Mouse (Mus musculus) kidney, adult 2 months (tissue): ENCODE data around the gene Gm3424. TPM values are rescaled to one million over a fixed set of nuclear protein-coding genes. Genes with fewer than 3 reads are reported as not detected.
"Not testable (repeated sequence)": the region's sequence is repeated elsewhere in the genome, so short reads cannot be mapped to it uniquely, and the experiment has no call there.

ENCODE experiments used
- DNase-seq: peaks from one replicate; pipeline ENCODE4 v3.0.0; 2021
- H3K27ac ChIP-seq: fragments of 200-500 bp; 2 replicates; pipeline ENCODE4 v1.5.1; 2012; ENCODE audit warnings: low read depth, low read length, control low read depth, inconsistent platforms; ENCODE audit not compliant: insufficient read depth
- H3K27me3 ChIP-seq: fragments of 200-500 bp; replicated peaks from 2 replicates; pipeline ENCODE4 v1.6.1; 2012; ENCODE audit warnings: mild to moderate bottlenecking, moderate library complexity, low read length, inconsistent platforms; ENCODE audit not compliant: control insufficient read depth, insufficient read depth
- H3K36me3 ChIP-seq: fragments of 200-500 bp; 2 replicates; pipeline ENCODE4 v1.6.1; 2012; ENCODE audit warnings: mild to moderate bottlenecking, moderate library complexity, low read length, inconsistent platforms; ENCODE audit not compliant: control insufficient read depth, insufficient read depth
- H3K4me1 ChIP-seq: fragments of 200-500 bp; 2 replicates; pipeline ENCODE4 v1.6.1; 2011; ENCODE audit warnings: low read length; ENCODE audit not compliant: control insufficient read depth, insufficient read depth
- H3K4me3 ChIP-seq: fragments of 200-500 bp; 2 replicates; pipeline ENCODE4 v1.5.1; 2011; ENCODE audit warnings: mild to moderate bottlenecking, low read depth, low read length, control low read depth; ENCODE audit not compliant: insufficient read depth
- CTCF ChIP-seq: fragments of 200-500 bp; conservative IDR thresholded peaks from 2 replicates; pipeline ENCODE4 v1.5.1; 2011; ENCODE audit warnings: low read depth, mild to moderate bottlenecking, control low read depth, low read length, moderate library complexity, mixed read lengths; ENCODE audit not compliant: insufficient read depth, insufficient read length
- WGBS: fragments of 180-500 bp; shearing (Covaris S2); methylation state at CpG from one replicate; pipeline ENCODE4 v1.1.7; 2018; 5-methylcytosine and 5-hydroxymethylcytosine counted together
- polyA plus RNA-seq: library from polyadenylated mRNA; depleted of rRNA; stranded (reverse); fragments of >200 nt; gene quantifications from 2 replicates; pipeline ENCODE4 v1.2.3, GENCODE M21; 2012; rRNA removed

Gene Gm3424
- not detected in 2 replicates for polyA plus RNA-seq

DNA sequence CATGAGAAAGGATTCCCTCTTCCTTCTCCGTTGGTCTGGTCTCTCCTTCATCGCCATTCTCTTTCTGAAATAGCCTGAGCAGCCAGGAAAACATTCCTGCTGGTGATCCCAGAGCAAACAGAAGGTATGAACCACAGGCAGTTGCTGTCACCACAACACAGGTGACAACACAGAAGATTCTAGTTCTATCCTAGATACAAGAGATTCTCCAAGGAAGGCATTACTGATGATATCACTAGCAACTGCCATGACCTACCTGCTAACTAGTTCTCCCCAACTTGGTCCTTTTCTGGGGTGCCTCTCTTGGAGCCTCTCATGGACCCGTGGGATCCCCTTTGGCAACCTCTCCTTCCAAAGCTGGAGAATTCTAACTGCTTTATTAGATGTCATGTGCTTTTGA is at the start of gene Gm3424:
Gene Gm3424, minus strand, starts transcription at position 101 of the 400 bp plus-strand sequence.
- H3K4me1 ChIP-seq, H3K27ac ChIP-seq, H3K4me3 ChIP-seq, DNase-seq, H3K36me3 ChIP-seq, H3K27me3 ChIP-seq: not testable (repeated sequence)
- WGBS, result no CpG with 5 or more reads among the region's 3 CpGs

DNA sequence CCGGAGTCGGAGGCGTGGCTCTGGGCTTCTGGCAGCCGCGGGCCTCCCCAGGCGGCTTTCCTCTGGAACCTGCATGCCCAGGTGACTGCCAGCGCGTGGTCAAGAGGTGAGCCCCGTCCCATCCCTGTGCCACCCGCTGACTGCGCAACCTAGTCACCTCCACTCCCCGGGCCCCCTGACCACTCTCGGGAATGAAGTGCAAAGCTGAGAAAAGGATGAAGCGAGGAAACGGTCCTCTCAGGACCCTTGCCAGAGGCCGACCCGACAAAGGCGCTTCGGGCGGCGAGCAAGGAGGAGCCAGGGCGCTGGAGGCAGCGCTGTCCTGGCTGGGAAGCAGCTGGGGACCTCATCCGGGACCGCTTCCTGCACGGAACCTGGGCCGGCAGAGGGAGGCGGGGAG is 49.7 kb upstream of the Gm3424 start:
- not testable (repeated sequence) for H3K27ac ChIP-seq, H3K36me3 ChIP-seq, H3K27me3 ChIP-seq, H3K4me1 ChIP-seq
- 1% methylated on average over 28 of the region's 28 CpGs for WGBS
- peak overlapping the region; percentile 41; the same call in 1 of the 2 replicates for H3K4me3 ChIP-seq
- DNase-seq, result peak; percentile 27

DNA sequence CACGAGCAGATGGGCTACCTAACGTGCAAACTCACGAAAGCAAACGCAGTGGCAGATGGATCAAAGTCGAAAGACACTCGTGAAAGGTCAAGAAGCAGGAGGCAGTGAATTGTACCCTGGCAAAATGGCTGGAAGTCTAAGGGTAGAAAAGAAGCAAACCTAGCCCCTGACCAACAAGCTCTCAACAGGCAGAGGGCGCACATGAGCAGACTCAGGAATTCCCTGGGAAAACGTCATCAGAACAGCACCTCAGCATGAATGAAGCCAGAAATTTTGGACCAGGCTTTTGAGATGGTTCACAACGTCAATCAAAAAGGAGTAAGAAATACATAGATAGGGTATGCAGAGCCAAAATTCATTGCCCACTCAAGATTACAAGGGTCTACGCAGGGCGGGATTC is 49.0 kb upstream of the Gm3424 start:
- peak; percentile 23 for DNase-seq
- H3K36me3 ChIP-seq, H3K4me3 ChIP-seq, H3K27ac ChIP-seq, H3K4me1 ChIP-seq, H3K27me3 ChIP-seq: not testable (repeated sequence)
- WGBS, result 8% methylated on average over 7 of the region's 11 CpGs
- peak; percentile 45; the same call in 1 of the 2 replicates for TF ChIP-seq CTCF

DNA sequence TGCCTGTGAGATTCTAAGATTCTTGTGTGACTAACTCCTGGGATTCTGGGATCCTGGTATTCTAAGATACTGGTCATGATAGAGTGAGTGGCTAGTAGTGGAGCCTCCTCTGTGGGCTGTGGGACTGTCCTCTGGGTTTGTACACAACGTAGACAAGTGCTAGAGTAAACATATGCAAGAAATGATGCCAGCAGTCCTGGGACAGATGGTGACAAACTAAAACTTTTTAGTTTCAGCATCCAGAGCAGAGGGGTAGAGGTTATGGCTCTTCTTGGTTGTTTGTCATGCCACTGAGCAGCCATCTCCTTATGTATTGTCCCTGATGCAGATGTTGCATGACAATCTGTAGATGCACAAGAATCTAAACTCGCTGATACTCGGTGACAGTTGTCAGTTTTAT is 25.8 kb upstream of the Gm3424 start:
- not testable (repeated sequence) for H3K36me3 ChIP-seq, H3K27ac ChIP-seq, H3K4me3 ChIP-seq, H3K27me3 ChIP-seq, H3K4me1 ChIP-seq
- WGBS, result 85% methylated on average over 3 of the region's 3 CpGs
- DNase-seq, result peak; percentile 1

DNA sequence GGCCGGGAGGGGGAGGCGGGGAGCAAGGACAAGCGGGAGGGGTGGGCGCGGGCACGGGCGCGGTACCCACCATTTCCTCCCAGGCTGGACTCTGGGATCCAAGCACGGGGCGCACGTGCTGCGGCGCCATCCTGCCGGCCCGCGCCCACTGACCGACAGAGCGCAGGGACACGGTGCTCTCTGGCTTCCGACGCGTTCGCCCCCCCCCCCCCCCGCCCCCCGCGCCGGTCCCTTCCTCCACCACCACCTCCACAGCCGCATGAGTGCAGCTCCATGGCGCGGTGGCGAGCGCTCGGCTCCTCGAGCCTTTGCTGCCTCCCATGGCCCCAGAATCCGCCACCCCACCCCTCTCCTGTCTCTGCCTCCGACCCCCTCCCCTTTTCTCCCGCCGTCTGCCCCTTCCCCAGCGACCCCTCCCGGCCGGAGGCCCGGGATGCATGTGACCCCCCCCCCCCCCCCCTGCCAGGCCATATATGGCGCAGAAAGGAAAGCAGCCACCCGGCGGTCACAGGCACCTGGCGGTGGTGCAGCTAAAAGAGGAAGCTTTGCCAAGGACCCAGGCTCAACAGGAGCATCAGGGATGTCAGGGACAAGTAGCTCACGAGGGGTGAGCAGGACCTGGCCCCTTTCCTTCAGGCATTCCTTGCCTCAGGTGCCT is 17.3 kb downstream of the Gm3424 start:
- not testable (repeated sequence) for H3K36me3 ChIP-seq, H3K27ac ChIP-seq, H3K4me1 ChIP-seq, H3K4me3 ChIP-seq, DNase-seq, H3K27me3 ChIP-seq
- WGBS, result no CpG with 5 or more reads among the region's 47 CpGs

DNA sequence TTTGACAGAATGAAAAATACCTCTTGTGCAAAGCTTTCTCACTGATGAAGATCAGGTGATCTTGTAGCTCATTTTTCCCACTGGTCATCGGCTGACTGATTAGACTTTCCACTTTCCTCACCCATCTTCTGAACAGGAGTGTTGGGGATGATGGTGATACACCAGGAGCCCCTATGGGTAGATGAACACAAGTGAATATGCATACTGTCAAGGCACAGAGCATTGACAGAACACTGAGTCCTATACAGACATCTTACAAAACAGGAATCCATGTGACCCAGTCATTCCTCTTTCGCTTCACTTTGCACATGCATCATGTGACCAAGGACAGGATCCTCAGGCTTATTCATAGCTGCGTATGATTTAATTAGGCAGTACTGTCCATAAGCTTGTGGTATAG is 22.2 kb downstream of the Gm3424 start, which contains the start of gene Gm3383:
Gene Gm3383, minus strand, starts transcription at position 101 of the 400 bp plus-strand sequence.
- DNase-seq, H3K27ac ChIP-seq, H3K27me3 ChIP-seq, H3K4me1 ChIP-seq, H3K4me3 ChIP-seq, H3K36me3 ChIP-seq: not testable (repeated sequence)
- WGBS, result no CpG with 5 or more reads among the region's 3 CpGs

Other genes starting within 250 kb of the Gm3424 start
- not detected in 2 replicates for gene Gm8265, start 197.3 kb downstream of the Gm3424 start, polyA plus RNA-seq
- not detected in 2 replicates for gene Gm9603, start 142.9 kb downstream of the Gm3424 start, polyA plus RNA-seq
- gene Gm3373, start 88.8 kb downstream of the Gm3424 start, polyA plus RNA-seq, result 0.04 and 0.11 TPM in 2 replicates
- gene Gm3383, start 22.3 kb downstream of the Gm3424 start, polyA plus RNA-seq, result not detected in 2 replicates
- not detected in 2 replicates for gene Gm8237, start 50.1 kb upstream of the Gm3424 start, polyA plus RNA-seq
- 0.04 TPM in 1 of 2 replicates, not detected in the other for gene Gm3248, start 131.4 kb upstream of the Gm3424 start, polyA plus RNA-seq
- gene Gm3453, start 148.8 kb upstream of the Gm3424 start, polyA plus RNA-seq, result not detected in 2 replicates
- not detected in 2 replicates for gene Gm6337, start 227.9 kb upstream of the Gm3424 start, polyA plus RNA-seq